Mouse (Mus musculus): ENCODE results near the gene Tlnrd1. TPM values are rescaled to one million over a fixed set of nuclear protein-coding genes. Genes with fewer than 3 reads are reported as not detected.

The Tlnrd1 gene
- polyA plus RNA-seq, 1 experiment from 2014 or later = 18.9 TPM

GRCm38 (mm10) chr7:83911909-83912308, 27.8 kb upstream of the Tlnrd1 start:
- Histone ChIP-seq H3K27ac (ENCODE audit: low read length) (no peak overlapping the region), H3K4me1 (ENCODE audit: insufficient read depth, low read depth, low read length) (no peaks in the 10 kb centered on the region), H3K9ac (replicated peaks; ENCODE audit: low read depth) (no peak overlapping the region), H3K36me3 (ENCODE audit: insufficient read depth, low read length) (no peaks in the 10 kb centered on the region), H3K4me2 (replicated peaks; ENCODE audit: low read depth, low read length) (no peak overlapping the region), H3K9me3 (ENCODE audit: low read length) (no peaks in the 10 kb centered on the region), H3K27me3 (replicated peaks; ENCODE audit: insufficient read depth, low read length) (no peaks in the 10 kb centered on the region), H3K4me3 (ENCODE audit: low read depth, low read length) (no peak overlapping the region)
- TF ChIP-seq CTCF (IDR thresholded peaks at IDR 0.05) = no peak
- TF ChIP-seq EP300 (IDR thresholded peaks at IDR 0.05) = no peak
- DNase-seq (ENCODE audit: low spot score) = no peak
- no peak for ATAC-seq
- 61% methylated on average over 3 of the region's 3 CpGs for WGBS

GRCm38 (mm10) chr7:83904831-83905230, 20.7 kb upstream of the Tlnrd1 start:
- no peak for ATAC-seq
- Histone ChIP-seq H3K4me1 (ENCODE audit: insufficient read depth, low read depth, low read length) (no peaks in the 10 kb centered on the region), H3K27me3 (replicated peaks; ENCODE audit: insufficient read depth, low read length) (no peaks in the 10 kb centered on the region), H3K36me3 (ENCODE audit: insufficient read depth, low read length) (no peaks in the 10 kb centered on the region), H3K4me2 (replicated peaks; ENCODE audit: low read depth, low read length) (no peak overlapping the region), H3K9me3 (ENCODE audit: low read length) (no peaks in the 10 kb centered on the region), H3K27ac (ENCODE audit: low read length) (no peak overlapping the region), H3K9ac (replicated peaks; ENCODE audit: low read depth) (no peak overlapping the region), H3K4me3 (ENCODE audit: low read depth, low read length) (no peak overlapping the region)
- no peak for TF ChIP-seq EP300 (IDR thresholded peaks at IDR 0.05)
- TF ChIP-seq CTCF (IDR thresholded peaks at IDR 0.05) = no peak
- WGBS = 77% methylated on average over 3 of the region's 3 CpGs
- no peak for DNase-seq (ENCODE audit: low spot score)

GRCm38 (mm10) chr7:83902296-83903145, 18.4 kb upstream of the Tlnrd1 start:
- Histone ChIP-seq H3K9ac (replicated peaks; ENCODE audit: low read depth) (no peak overlapping the region), H3K27me3 (replicated peaks; ENCODE audit: insufficient read depth, low read length) (no peaks in the 10 kb centered on the region), H3K9me3 (ENCODE audit: low read length) (no peaks in the 10 kb centered on the region), H3K4me3 (ENCODE audit: low read depth, low read length) (no peak overlapping the region), H3K4me1 (ENCODE audit: insufficient read depth, low read depth, low read length) (no peaks in the 10 kb centered on the region; the same call in 1 of the 2 replicates), H3K36me3 (ENCODE audit: insufficient read depth, low read length) (peaks cover 11% of the 10 kb centered on the region; the same call in 1 of the 2 replicates), H3K4me2 (replicated peaks; ENCODE audit: low read depth, low read length) (no peak overlapping the region), H3K27ac (ENCODE audit: low read length) (no peak overlapping the region)
- no peak for ATAC-seq
- 43% methylated on average over 5 of the region's 5 CpGs for WGBS
- DNase-seq (ENCODE audit: low spot score) = no peak
- TF ChIP-seq CTCF (IDR thresholded peaks at IDR 0.05) (no peak), EP300 (IDR thresholded peaks at IDR 0.05) (no peak)

- peak; percentile 75 for ATAC-seq
- peak overlapping the region; percentile 28; the same call in 1 of the 2 replicates for H3K27ac ChIP-seq (ENCODE audit: low read length)
- H3K9me3 ChIP-seq (ENCODE audit: low read length) = no peaks in the 10 kb centered on the region
- DNase-seq (ENCODE audit: low spot score) = peak; percentile 60
- H3K4me1 ChIP-seq (ENCODE audit: insufficient read depth, low read depth, low read length) = no peaks in the 10 kb centered on the region; the same call in 1 of the 2 replicates
- H3K36me3 ChIP-seq (ENCODE audit: insufficient read depth, low read length) = peaks cover 13% of the 10 kb centered on the region; the same call in 1 of the 2 replicates
- no peak overlapping the region for H3K4me2 ChIP-seq (replicated peaks; ENCODE audit: low read depth, low read length)
- TF ChIP-seq EP300 (IDR thresholded peaks at IDR 0.05) = 0 out of 2 replicates have a peak, but pooled peaks have one; percentile 25
- TF ChIP-seq CTCF (IDR thresholded peaks at IDR 0.05) = 0 out of 2 replicates have a peak, but pooled peaks have one; percentile 14
- 38% methylated on average over 4 of the region's 4 CpGs for WGBS
- no peaks in the 10 kb centered on the region for H3K27me3 ChIP-seq (replicated peaks; ENCODE audit: insufficient read depth, low read length)
- H3K4me3 ChIP-seq (ENCODE audit: low read depth, low read length) = no peak overlapping the region
- H3K9ac ChIP-seq (replicated peaks; ENCODE audit: low read depth) = no peak overlapping the region
Observed at GRCm38 (mm10) chr7:83901425-83901824, 17.3 kb upstream of the Tlnrd1 start.

DNA sequence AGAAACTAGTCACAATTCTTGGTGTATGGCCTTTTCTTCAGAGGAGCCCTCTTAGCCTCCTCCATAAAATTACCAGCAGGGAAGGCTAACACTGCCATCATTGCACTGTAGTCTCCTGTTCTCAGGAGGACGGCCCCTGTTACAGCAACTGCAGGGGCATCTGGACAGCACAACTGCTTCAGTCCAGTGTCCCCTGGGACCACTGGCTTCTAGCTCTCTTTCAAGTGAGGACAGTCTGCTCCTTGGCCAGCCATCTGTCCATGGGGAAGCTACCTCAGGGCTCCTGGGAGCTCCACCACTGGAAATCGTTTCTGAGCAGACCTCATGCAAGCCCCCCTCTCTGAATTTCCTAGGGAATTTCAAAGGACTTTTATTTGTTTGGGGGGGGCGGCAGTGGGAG, 16.4 kb upstream of the Tlnrd1 start:
- no peak for TF ChIP-seq CTCF (IDR thresholded peaks at IDR 0.05)
- TF ChIP-seq EP300 (IDR thresholded peaks at IDR 0.05) = no peak
- WGBS = 69% methylated on average over 3 of the region's 3 CpGs
- Histone ChIP-seq H3K9ac (replicated peaks; ENCODE audit: low read depth) (no peak overlapping the region), H3K4me3 (ENCODE audit: low read depth, low read length) (no peak overlapping the region), H3K27me3 (replicated peaks; ENCODE audit: insufficient read depth, low read length) (no peaks in the 10 kb centered on the region), H3K27ac (ENCODE audit: low read length) (no peak overlapping the region), H3K4me2 (replicated peaks; ENCODE audit: low read depth, low read length) (no peak overlapping the region), H3K36me3 (ENCODE audit: insufficient read depth, low read length) (peaks cover 13% of the 10 kb centered on the region; the same call in 1 of the 2 replicates), H3K9me3 (ENCODE audit: low read length) (no peaks in the 10 kb centered on the region), H3K4me1 (ENCODE audit: insufficient read depth, low read depth, low read length) (no peaks in the 10 kb centered on the region; the same call in 1 of the 2 replicates)
- no peak for ATAC-seq
- no peak for DNase-seq (ENCODE audit: low spot score)

- Histone ChIP-seq H3K9ac (replicated peaks; ENCODE audit: low read depth) (no peak overlapping the region), H3K9me3 (ENCODE audit: low read length) (no peaks in the 10 kb centered on the region), H3K36me3 (ENCODE audit: insufficient read depth, low read length) (peaks cover 13% of the 10 kb centered on the region; the same call in 1 of the 2 replicates), H3K27me3 (replicated peaks; ENCODE audit: insufficient read depth, low read length) (no peaks in the 10 kb centered on the region), H3K27ac (ENCODE audit: low read length) (no peak overlapping the region), H3K4me1 (ENCODE audit: insufficient read depth, low read depth, low read length) (peaks cover 2% of the 10 kb centered on the region; the same call in 1 of the 2 replicates), H3K4me2 (replicated peaks; ENCODE audit: low read depth, low read length) (no peak overlapping the region), H3K4me3 (ENCODE audit: low read depth, low read length) (no peak overlapping the region)
- no peak for ATAC-seq
- 89% methylated on average over 11 of the region's 11 CpGs for WGBS
- TF ChIP-seq EP300 (IDR thresholded peaks at IDR 0.05) = no peak
- TF ChIP-seq CTCF (IDR thresholded peaks at IDR 0.05) = no peak
- DNase-seq (ENCODE audit: low spot score) = no peak
Observed at GRCm38 (mm10) chr7:83898267-83898666, 14.2 kb upstream of the Tlnrd1 start.

All from lung, postnatal 0 days (tissue).